ENCODE assay signal across 11 mouse cellular contexts in genomic region chr13:114077584-114078270, GRCm38 (mm10).
DNase-seq lines count a peak whose midpoint lies in the region; ATAC-seq lines count a peak whose summit lies in the region.
"Had no signal": no experiment of that assay in that cellular context is flagged by ENCODE, and none has a peak within 500 bp of the region (broad histone marks: within the 10 kb centered on the region; RNA-seq: fewer than 3 reads in every experiment).

No protein-coding gene starts in this region.

- H3K9me3 ChIP-seq in midbrain, embryonic 11.5 days (ENCODE audit: control insufficient read depth, low read length) = no peaks in the 10 kb centered on the region
- H3K9me3 ChIP-seq in midbrain, embryonic 10.5 days (replicated peaks) = no peaks in the 10 kb centered on the region
- no peaks in the 10 kb centered on the region for H3K9me3 ChIP-seq in forebrain, embryonic 12.5 days
- H3K9me3 ChIP-seq in hindbrain, embryonic 16.5 days (ENCODE audit: control insufficient read depth, low read length) = no peaks in the 10 kb centered on the region

- WGBS in midbrain, embryonic 11.5 days = 60% methylated on average over 17 of the region's 17 CpGs
- 71% methylated on average over 17 of the region's 17 CpGs for WGBS in midbrain, embryonic 10.5 days
- WGBS in forebrain, embryonic 12.5 days = 46% methylated on average over 17 of the region's 17 CpGs
- WGBS in hindbrain, embryonic 16.5 days = 39% methylated on average over 17 of the region's 17 CpGs

- H3K27me3 ChIP-seq in midbrain, embryonic 11.5 days (ENCODE audit: control insufficient read depth, insufficient read depth, low read length) = no peaks in the 10 kb centered on the region
- no peaks in the 10 kb centered on the region for H3K27me3 ChIP-seq in midbrain, embryonic 10.5 days (ENCODE audit: low read depth, poor library complexity, severe bottlenecking)
- H3K27me3 ChIP-seq in forebrain, embryonic 12.5 days = 0 out of 2 replicates have a peak, but pooled peaks cover 2% of the 10 kb centered on the region
- no peaks in the 10 kb centered on the region for H3K27me3 ChIP-seq in hindbrain, embryonic 16.5 days (replicated peaks; ENCODE audit: control insufficient read depth, insufficient read depth, low read length)

- no peaks in the 10 kb centered on the region for H3K36me3 ChIP-seq in midbrain, embryonic 11.5 days (ENCODE audit: control insufficient read depth, insufficient read depth, low read length)
- H3K36me3 ChIP-seq in midbrain, embryonic 10.5 days = no peaks in the 10 kb centered on the region
- no peaks in the 10 kb centered on the region for H3K36me3 ChIP-seq in forebrain, embryonic 12.5 days (replicated peaks)
- no peaks in the 10 kb centered on the region for H3K36me3 ChIP-seq in hindbrain, embryonic 16.5 days (ENCODE audit: control insufficient read depth, insufficient read depth, low read length)

- peaks cover 10% of the 10 kb centered on the region for H3K4me1 ChIP-seq in midbrain, embryonic 11.5 days (ENCODE audit: control insufficient read depth, insufficient read depth, low read length)
- peaks cover 41% of the 10 kb centered on the region for H3K4me1 ChIP-seq in midbrain, embryonic 10.5 days
- peaks cover 24% of the 10 kb centered on the region for H3K4me1 ChIP-seq in forebrain, embryonic 12.5 days
- peaks cover 7% of the 10 kb centered on the region for H3K4me1 ChIP-seq in hindbrain, embryonic 16.5 days (ENCODE audit: control insufficient read depth, insufficient read depth, low read depth, low read length)

- H3K27ac ChIP-seq in midbrain, embryonic 11.5 days (ENCODE audit: low read depth, low read length) = no peak overlapping the region
- no peak overlapping the region; the same call in 1 of the 2 replicates for H3K27ac ChIP-seq in midbrain, embryonic 10.5 days (replicated peaks)
- H3K27ac ChIP-seq in forebrain, embryonic 12.5 days = 0 out of 2 replicates have a peak overlapping the region, but pooled peaks have one; percentile 3
- H3K27ac ChIP-seq in hindbrain, embryonic 16.5 days (ENCODE audit: low read depth, low read length) = no peak overlapping the region
- H3K27ac ChIP-seq: kidney, postnatal 0 days had no signal

- H3K4me3 ChIP-seq in midbrain, embryonic 11.5 days (ENCODE audit: low read depth, low read length) = no peak overlapping the region
- no peak overlapping the region for H3K4me3 ChIP-seq in midbrain, embryonic 10.5 days
- H3K4me3 ChIP-seq in forebrain, embryonic 12.5 days (replicated peaks) = no peak overlapping the region
- H3K4me3 ChIP-seq in hindbrain, embryonic 16.5 days (ENCODE audit: low read length) = no peak overlapping the region

- H3K4me2 ChIP-seq in midbrain, embryonic 11.5 days = no peak overlapping the region
- no peak overlapping the region for H3K4me2 ChIP-seq in forebrain, embryonic 12.5 days
- H3K4me2 ChIP-seq in hindbrain, embryonic 16.5 days (ENCODE audit: low read length) = no peak overlapping the region

- peak; percentile 76 for DNase-seq in midbrain, embryonic 11.5 days (ENCODE audit: low spot score, missing footprints)
- no peak for DNase-seq in midbrain, embryonic 10.5 days (ENCODE audit: low spot score)
- no peak for DNase-seq in right cerebral cortex, postnatal 36 days (ENCODE audit: low spot score in 2 of 2)
- DNase-seq in adrenal gland, postnatal 10 days = no peak
- no peak for DNase-seq in layer of hippocampus, adult 18-20 months (ENCODE audit: low spot score in 2 of 2)
- DNase-seq: cerebellum, adult 8-10 months; lung, adult 18-20 months; thymus, postnatal 36 days had no signal

- H3K9ac ChIP-seq in midbrain, embryonic 11.5 days (ENCODE audit: low read length) = no peak overlapping the region
- H3K9ac ChIP-seq in forebrain, embryonic 12.5 days = no peak overlapping the region
- 0 out of 2 replicates have a peak overlapping the region, but pooled peaks have one; percentile 19 for H3K9ac ChIP-seq in hindbrain, embryonic 16.5 days (ENCODE audit: low read depth, low read length)

- peak; percentile 47 for ATAC-seq in midbrain, embryonic 11.5 days (ENCODE audit: low FRiP score)
- peak; percentile 59; the same call in 1 of the 2 replicates for ATAC-seq in forebrain, embryonic 12.5 days (ENCODE audit: low FRiP score)
- ATAC-seq in hindbrain, embryonic 16.5 days = peak; percentile 61
